In the genomic region with DNA sequence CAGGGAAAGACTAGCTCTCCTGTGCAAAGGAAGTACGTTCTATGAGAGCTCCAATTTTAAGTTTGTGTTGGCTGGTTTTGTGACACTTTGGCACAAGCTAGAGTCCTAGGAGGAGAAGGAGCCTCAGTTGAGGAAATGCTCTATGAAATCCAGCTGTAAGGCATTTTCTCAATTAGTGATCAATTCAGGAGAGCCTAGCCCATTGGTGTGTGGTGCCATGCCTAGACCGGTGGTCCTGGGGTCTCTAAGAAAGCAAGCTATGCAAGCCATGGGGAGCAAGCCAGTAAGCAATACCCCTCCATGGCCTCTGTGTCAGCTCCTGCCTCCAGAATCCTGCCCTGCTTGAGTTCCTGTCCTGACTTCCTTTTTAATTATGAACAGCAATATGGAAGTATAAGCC, we compare ENCODE assay signal across 16 mouse cellular contexts.
"Had no signal": no experiment of that assay in that cellular context is flagged by ENCODE, and none has a peak within 500 bp of the region (broad histone marks: within the 10 kb centered on the region; RNA-seq: fewer than 3 reads in every experiment).

No protein-coding gene starts in this region.

- H3K27ac ChIP-seq: neural tube, embryonic 13.5 days; neural tube, embryonic 15.5 days; stomach, embryonic 15.5 days; stomach, postnatal 0 days had no signal

- H3K9me3 ChIP-seq: neural tube, embryonic 13.5 days; neural tube, embryonic 15.5 days; stomach, embryonic 15.5 days had no signal

- H3K4me1 ChIP-seq: neural tube, embryonic 13.5 days; neural tube, embryonic 15.5 days; stomach, embryonic 15.5 days had no signal

- H3K27me3 ChIP-seq: neural tube, embryonic 13.5 days; neural tube, embryonic 15.5 days; stomach, embryonic 15.5 days had no signal

- H3K9ac ChIP-seq: neural tube, embryonic 13.5 days; neural tube, embryonic 15.5 days; stomach, embryonic 15.5 days had no signal

- H3K36me3 ChIP-seq: neural tube, embryonic 13.5 days; neural tube, embryonic 15.5 days; stomach, embryonic 15.5 days had no signal

- DNase-seq: retina, postnatal 1 day; right cerebral cortex, adult 18-20 months; right cerebral cortex, postnatal 14 days; right cerebral cortex, postnatal 25 days; right cerebral cortex, postnatal 4 days; spleen, adult 18-20 months; thymus, adult 18-20 months; thymus, adult 2 months; thymus, postnatal 14 days; thymus, postnatal 25 days; thymus, postnatal 36 days; thymus, postnatal 4 days had no signal

- H3K4me3 ChIP-seq: neural tube, embryonic 13.5 days; neural tube, embryonic 15.5 days; stomach, embryonic 15.5 days had no signal
